Mouse (Mus musculus): Measurements from ENCODE around the gene Ikbip.
A peak's percentile ranks its signal among the peaks of the same experiment; 100 is the strongest.

Gene Ikbip

DNA sequence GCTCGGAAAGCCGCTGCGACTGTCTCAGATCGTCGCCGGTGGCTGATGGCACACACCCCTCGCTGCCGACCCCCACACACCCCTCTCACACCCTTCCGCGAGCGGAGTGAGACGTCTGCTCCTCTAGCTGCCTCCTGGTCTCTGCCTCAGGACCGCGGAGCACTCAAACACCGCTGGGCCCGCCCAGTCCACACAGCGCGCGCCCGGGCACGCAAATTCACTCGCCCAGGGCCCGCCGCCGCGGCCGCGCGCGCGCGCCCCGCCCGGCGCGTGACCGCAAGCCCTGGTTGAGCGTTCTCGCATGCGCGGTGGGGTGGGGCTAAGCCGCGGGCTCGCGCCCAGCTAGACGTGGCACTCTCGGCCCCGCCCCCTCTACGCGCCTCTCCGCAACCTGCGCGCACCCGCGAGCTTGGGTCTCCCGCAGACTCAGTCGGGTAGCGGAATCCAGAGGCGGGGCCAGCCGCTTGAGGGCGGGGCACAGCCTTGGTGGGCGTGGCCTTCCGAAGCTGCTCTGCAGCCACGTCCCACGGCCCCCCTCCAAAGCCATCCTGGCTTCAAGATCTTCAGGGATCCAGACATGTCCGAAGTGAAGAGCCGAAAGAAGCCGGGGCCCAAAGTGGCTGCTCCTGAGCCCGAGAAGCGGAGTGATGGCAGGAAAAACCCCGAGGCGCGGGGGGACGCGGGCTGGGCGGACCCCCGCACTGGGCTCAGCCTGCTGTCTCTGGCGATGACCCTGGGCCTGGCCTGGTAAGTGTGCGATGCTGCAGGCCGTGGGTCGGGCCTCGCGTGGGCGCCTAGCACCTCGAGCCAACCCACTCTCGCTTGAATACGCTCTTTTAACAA, at the start of gene Ikbip, which contains the start of gene Apaf1:
Gene Ikbip, plus strand, starts transcription at position 391 of the 843 bp plus-strand sequence.
Gene Apaf1, minus strand, starts transcription at position 221 of the 843 bp plus-strand sequence.
- DNase-seq (ENCODE audit: low spot score in 2 of 2): peak; percentile 98 to 99

DNA sequence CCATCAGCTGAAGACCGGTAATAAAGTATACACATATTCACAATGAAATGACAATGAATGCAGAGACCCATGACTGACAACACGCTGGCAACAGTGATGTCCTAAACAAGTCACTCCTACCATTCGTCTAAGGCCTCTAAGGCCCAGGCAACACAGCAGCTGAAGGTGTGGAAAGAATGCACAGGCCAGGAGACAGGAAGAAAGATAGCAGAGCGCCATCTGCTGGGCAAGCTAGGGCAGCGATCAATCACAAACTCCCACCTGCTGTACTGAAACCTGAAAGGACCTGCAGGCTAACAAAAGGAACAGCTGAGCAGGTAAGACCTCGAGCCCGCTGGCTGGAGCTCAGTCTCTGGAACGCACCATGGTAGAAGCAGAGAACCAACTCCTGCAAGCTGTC, 48.8 kb upstream of the Ikbip start:
- peak; percentile 47 to 62 for DNase-seq (ENCODE audit: low spot score in 2 of 2)

DNA sequence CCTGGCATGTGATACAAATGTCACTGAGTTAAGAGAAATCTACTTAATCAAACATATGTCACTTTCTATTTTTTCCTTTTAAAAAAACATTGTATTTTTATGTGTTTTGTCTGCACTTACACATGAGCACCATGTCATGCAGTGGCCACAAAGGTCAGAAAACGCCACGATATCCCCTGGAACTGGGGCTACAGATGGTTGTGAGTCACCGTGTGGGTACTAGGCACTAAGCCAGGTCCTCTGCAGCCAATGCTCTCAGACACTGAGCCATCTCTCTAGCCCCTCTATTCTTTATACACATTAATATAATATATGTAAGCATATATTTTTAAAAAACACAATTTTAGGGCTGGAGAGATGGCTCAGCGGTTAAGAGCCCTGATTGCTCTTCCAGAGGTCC, 33.0 kb upstream of the Ikbip start:
- no peak for DNase-seq (ENCODE audit: low spot score in 2 of 2)

DNA sequence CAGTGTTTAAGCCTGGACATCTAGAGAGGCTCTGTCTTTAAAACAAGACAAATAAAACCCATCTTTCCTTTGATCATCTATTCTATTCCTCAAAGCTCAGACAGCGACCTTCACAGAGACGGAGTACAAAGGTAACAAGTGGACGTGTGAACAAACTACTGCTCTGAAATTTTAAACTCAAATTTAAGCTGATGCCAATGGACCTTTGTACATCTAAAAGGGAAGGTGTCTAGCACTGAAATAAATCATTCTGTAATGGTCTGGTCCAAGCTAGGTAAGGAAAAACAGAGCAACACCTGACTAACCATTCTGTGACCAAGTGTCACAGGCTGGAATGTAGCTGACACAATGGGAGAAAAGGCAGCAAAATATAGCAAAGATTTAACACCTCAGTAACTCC, 31.6 kb upstream of the Ikbip start:
- no peak for DNase-seq (ENCODE audit: low spot score in 2 of 2)

DNA sequence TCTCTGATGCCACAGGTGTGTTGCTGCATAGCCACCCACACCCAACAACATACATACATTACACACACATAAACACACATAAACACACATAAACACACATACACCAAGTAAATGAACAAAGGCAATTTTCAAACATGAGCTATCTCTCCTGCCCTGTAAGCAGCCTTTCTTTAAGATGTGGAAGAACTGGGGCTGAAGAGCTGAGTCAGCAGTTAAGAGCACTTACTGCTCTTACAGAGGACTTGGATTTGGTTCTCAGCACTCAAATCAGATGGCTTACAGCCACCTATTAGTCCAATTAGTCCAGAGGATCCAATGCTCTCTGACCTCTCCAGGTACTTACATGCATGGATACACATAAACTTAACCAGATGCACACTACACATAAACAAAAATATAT, 30.0 kb upstream of the Ikbip start:
- no peak for DNase-seq (ENCODE audit: low spot score in 2 of 2)

DNA sequence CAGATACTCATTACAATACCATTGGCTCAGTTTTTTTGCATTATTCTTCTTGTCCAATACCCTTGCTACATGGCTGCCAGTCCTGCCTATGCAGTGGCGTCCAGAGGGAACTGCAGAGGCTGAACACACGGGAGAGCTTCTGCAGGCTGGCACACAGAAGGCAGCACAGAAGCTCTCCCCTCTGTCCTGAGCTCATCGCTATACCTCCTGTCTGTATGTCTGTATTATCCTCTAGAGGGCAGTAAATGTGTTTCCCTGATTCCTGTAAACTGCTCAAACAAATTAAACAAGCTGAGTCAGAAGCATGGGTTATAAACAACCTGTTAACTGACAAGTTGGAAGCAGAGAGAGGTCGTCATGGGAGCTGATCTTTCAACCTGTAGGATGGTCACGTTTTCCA, 22.0 kb upstream of the Ikbip start:
- no peak for DNase-seq (ENCODE audit: low spot score in 2 of 2)

DNA sequence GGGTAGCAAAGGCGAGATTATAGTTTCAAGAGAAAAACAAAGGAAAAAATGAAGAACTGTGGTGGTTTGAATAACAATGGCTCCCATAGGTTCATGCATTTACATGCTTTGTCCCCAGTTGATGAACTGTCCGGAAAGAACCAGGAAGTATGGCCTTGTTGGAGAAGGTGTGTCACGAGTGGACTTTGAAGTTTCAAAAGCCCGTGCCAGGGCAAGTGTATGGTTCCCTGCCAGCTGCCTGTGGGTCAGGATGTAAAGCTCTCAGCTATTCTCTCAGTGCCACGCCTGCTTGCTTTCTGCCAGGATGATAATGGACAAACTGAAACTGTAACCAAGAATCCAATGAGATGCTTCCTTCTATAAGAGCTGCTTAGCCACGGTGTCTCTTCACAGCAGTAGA, 20.4 kb upstream of the Ikbip start:
- no peak for DNase-seq (ENCODE audit: low spot score in 2 of 2)

DNA sequence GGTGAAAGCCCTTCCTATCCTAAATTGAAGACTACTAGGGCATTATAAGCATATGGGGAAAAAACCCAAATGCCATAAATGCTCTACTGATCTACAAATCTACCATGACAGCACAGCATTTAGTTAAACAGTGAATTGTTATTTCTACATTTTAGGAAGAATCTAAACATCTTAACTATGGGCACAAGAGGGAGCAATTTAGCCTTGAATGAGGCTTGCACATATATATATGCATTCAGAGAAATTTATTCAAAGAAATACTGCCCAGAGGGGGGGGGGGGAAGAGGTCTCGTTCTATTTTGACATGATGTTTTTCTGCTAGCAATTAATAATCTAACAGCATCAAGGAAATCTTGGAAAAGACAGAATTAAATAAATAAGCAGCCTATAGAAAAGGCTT, 11.0 kb upstream of the Ikbip start:
- DNase-seq (ENCODE audit: low spot score in 2 of 2): no peak

DNA sequence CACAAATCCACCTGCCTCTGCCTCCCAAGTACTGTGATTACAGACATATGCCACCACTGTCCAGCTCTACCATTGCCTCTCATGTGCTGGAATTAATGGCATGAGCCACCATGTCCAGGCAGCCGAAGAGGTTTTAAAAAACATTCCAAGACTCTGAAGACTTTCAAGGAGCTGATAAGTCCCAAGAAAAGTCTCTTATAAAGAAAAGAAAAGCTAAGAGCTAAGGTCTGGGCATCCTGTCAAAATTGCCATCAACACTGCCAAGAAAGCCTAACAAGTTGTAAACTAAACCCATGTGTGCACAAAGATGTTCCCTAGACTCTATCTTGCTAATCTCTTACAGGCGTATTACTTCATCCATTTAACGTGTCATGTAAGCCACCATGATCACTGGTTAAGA, 9.4 kb upstream of the Ikbip start:
- no peak for DNase-seq (ENCODE audit: low spot score in 2 of 2)

DNA sequence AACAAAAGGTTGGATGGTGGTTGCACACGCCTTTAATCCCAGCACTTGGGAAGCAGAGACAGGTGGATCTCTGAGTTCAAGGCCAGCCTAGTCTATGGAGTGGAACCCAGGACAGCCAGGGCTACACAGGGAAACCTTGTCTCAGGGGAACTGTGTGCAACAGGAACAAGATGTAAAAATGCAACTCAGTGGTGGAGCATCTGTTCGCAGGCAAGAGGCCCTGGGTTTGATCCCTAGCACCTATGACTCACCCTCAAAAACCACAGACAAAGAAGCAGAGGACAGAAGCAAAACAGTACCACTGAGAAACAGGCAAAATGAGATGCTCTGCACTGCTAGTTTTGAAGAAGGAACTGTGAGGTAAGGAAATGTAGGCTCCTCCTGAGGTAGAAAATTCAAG, 6.1 kb upstream of the Ikbip start:
- no peak for DNase-seq (ENCODE audit: low spot score in 2 of 2)

DNA sequence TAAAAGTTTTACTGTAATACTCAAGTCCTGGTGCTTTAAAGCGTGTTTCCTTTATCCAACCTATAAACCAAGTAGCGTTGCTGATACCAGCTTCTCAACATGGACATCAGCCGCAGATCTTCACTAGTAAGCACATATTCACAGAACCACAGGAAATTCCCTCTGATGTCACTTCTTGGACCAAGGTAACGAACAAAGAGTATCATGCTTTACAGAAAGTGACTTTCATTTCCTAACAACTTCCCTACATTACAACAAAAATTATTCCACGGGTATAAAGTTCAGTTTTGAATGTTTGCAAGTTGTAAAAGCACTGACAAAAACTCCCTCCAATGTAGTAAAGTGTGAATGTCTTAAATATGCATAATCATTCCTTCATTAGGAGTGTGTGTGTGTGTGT, 2.2 kb upstream of the Ikbip start:
- no peak for DNase-seq (ENCODE audit: low spot score in 2 of 2)

DNA sequence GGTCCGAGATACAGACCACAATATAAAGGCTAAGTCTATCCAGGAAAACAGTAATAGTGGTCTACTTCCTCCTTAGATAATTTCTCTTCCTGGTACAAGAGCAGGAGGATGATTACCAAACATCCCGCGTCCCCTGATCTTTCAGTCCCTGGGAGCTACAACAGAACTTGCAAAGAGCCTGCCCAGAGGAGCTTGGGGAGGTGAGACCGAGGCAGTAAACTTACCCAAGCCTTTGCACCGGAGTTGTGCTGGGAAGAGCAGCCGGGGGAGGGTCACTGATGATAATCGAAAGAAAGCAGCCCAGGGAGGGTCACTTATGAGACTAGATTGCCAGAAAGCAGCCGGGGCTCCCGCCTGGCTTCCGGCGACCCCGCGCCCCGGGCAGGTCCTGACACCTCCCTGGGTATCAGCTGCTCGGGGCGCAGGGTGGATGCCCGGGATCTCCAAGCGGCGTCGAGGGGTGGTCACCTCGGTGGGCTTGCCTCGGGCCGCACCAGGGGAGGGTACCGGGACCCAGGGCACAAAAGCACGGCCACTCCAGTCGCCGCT, 707 bp upstream of the Ikbip start:
- peak; percentile 4 to 5 for DNase-seq (ENCODE audit: low spot score in 2 of 2)

DNA sequence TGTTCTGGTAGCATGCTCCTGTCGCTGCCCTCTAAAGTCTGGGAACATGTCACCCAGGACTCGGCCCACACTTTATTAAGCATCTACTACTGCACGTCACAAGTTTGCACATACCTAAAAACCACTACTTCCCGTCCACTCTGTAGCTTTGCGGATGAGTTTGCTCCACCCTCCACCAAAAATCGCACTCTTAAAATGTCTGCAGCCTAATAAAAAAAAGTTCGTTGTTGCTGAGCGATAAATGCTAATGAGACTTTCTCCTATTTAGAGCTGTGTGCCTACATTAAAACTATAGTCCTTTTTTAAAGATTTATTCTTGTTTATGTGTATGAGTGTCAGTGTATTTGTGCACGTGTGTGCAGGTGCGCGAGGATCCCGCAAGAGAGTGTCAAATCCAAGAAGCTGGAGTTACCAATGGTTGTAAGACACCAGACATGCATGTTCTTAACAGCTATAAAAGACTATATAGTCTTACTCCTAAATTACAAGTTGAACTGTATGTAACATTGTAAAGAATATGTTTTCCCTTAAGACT, 720 bp downstream of the Ikbip start:
- DNase-seq (ENCODE audit: low spot score in 2 of 2): no peak

DNA sequence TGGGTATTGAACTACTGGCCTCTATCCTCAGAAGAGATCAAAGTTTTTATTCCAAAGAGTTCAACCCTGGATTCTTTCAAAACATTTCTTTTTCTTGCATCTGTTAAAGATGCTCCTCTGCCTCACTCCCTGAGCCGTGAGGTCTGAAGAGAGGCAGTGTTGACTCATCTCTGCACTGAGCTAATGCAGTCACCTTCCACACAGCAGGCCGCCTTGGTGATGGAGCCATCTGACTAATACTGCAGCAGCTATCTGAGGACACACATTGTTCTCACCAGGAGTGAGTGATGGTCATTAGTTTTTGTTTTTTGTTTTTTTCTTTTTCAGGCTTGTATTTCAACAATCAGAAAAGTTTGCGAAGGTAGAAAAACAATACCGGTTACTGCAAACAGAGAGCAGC, 10.1 kb downstream of the Ikbip start:
- no peak for DNase-seq (ENCODE audit: low spot score in 2 of 2)

DNA sequence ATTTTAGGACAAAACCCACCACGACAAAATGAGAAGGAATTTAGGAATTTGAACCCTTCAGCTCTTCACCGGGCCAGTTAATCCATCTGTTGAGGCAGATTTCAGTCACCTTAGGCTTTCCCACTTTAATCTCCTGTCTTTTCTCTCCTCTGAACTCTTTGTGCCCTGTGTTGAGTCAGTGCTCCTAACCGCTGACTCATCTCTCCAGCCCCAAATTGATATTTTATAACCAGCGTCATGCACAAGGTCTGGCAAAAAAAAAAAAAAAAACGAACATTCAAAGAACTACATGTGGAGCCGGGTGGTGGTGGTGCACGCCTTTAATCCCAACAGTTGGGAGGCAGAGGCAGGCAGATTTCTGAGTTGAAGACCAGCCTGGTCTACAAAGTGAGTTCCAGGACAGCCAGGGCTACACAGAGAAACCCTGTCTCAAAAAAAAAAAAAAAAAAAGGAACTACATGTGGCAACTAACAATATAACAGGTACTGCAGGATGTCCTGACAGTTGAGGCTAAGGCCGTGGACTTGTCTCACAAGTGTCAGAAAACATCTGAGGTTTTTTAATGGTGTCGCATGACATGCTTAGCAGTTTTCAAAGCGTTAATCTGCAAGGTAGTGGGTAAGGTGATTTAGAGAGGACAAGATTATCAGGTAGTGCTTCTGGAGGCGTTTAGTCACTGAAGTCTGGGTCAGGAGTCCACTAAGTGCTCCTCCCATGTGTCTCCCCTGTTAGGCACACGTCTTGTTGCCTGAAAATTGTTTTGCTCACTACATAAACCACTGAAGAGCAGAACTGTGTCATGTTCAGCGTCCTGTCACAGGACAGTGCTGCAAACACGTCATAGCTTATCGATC, 11.7 kb downstream of the Ikbip start:
- no peak for DNase-seq (ENCODE audit: low spot score in 2 of 2)

DNA sequence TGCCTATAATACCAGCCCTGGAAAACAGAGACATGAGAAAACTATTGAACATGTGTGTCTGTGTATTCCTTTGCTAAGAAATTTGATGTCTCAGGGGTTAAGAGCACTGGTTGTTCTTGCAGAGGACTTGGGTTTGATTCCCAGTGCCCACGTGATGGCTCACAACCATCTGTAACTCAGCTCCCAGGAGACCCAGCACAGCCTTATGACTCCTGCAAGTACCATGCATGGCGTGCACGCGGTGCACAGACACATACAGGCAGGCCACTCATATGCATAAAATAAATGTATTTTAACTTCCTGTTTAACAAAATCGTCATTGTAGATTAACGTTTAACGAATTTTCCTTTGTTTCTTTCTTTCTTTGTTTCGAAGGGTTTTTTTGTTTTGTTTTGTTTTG, 15.3 kb downstream of the Ikbip start:
- DNase-seq (ENCODE audit: low spot score in 2 of 2): no peak

DNA sequence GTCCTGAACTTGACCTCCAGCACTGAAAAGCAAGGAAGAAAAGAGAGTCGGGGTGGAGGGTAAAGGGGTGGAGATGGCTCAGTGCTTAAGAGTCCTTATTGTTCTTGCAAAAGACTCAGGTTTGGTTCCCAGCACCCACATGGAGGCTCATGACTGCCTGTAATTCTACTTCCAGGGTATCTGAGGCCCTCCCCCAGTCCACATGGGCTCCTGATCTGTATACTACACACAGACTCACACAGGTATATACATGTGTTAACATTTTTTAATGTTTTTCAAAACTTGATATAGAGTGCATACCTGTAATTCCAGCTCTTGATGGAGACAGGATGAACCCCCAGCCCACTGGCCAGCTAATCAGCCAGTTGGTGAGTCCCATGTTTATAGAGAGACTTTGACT, 17.4 kb downstream of the Ikbip start:
- DNase-seq (ENCODE audit: low spot score in 2 of 2): no peak

DNA sequence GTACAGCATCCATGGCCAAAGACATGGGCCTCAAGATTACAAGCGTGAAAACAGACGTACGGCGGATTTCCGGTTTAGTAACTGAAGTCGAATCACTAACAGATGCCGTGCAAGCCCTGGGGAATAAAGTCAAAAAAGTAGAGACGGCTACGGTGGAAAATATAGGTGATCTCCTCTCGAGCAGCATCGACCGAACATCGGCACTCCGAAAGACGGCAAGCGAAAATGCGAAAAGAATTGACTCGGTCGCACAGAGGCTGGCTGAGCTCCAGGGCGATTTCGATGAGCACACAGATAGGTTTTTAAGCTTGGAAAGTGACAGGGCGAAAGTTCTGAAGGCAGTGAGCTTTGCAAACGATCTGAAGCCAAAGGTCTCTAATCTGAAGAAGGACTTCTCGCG, 19.2 kb downstream of the Ikbip start:
- no peak for DNase-seq (ENCODE audit: low spot score in 2 of 2)

DNA sequence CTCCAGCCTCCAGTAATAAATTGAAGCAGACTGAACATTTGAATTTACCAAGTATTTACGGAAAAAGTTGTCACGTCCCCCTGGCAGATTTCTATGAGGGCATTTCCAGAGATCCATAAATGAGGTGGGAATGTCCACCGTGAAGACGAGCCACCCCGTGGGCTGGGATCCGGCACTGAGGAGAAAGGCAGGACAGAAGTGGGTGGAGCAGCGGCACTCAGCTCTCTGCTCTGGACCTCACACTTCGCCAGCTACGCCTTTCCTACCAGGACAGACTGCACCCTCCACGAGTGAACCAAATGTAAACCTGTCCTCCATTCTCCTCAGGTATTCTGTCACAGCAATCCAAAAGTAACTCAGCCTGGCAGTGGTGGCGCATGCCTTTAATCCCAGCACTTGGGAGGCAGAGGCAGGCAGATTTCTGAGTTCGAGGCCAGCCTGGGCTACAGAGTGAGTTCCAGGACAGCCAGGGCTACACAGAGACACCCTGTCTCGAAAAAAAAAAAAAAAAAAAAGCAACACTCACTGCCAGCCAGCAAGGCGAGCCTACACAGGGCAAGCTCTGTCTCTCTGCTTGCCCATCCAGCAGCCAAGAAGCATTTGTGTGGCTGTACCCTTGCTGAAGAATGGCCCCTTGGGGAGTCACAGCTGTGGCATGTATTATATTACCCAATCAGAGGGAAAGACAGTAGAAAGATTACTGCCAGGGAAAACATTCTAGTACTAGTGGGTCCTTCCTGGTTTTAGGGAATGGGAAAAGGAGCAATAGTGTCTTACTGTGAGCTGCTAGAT, 20.3 kb downstream of the Ikbip start:
- DNase-seq (ENCODE audit: low spot score in 2 of 2): no peak

DNA sequence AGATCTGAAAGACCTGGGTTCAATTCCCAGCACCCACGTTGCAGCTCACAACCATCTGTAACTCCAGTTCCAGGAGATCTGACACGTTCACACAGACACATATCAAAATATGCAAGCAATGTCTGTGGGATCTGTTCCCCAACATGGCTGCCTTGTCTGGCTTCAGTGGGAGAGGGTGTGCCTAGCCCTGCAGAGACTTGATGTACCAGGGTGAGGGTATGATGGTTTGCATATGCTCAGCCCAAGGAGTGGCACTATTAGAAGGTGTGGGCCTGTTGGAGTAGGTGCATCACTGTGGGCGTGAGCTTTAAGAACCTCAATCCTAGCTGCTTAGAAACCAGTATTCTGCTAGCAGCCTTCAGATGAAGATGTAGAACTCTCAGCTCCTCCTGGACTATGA, 23.2 kb downstream of the Ikbip start:
- DNase-seq (ENCODE audit: low spot score in 2 of 2): no peak

DNA sequence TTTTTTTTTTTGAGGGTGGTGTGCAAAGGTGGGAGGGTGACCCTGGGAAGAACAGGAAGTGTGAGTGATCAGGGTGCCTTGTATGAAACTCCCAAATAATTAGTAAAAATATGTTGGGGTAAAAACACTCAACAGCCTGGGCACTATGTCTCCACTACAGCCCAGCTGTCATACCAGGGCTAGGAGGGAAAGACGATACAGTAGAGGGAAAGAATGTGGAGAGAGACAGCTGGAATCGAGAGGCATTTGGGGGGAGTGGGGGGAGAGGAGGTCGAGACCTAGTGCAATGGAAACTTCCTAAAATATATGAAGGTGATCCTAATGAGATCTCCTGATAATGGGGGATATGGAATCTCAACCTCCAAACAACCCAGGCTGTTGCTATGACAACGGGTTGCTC, 27.1 kb downstream of the Ikbip start:
- no peak for DNase-seq (ENCODE audit: low spot score in 2 of 2)

DNA sequence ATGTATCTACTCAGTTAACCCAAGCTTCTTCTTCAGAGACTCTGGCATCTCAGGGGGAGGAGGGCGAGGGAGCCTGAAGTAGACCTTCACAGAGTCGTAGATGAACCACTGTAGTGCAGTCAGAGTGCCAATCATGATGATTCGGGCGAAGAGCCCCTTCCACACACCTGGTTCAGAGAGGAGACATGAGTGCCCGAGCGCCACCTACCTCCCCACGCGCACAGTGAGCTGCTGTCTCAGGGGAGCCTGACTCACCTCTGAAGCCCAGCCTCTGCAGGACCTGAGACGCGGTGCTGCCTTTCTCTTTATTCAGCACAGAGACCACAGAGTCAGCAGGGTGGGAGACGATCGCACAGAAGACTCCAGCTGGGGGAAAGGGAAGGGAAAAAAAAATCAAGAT, 34.2 kb downstream of the Ikbip start:
- DNase-seq (ENCODE audit: low spot score in 2 of 2): no peak
